Mouse (Mus musculus): ENCODE measurements around the gene Sept7.
A peak's percentile ranks its signal among the peaks of the same experiment; 100 is the strongest.
"Not testable (repeated sequence)": the region's sequence is repeated elsewhere in the genome, so short reads cannot be mapped to it uniquely, and the experiment has no call there.

The Sept7 gene

DNA sequence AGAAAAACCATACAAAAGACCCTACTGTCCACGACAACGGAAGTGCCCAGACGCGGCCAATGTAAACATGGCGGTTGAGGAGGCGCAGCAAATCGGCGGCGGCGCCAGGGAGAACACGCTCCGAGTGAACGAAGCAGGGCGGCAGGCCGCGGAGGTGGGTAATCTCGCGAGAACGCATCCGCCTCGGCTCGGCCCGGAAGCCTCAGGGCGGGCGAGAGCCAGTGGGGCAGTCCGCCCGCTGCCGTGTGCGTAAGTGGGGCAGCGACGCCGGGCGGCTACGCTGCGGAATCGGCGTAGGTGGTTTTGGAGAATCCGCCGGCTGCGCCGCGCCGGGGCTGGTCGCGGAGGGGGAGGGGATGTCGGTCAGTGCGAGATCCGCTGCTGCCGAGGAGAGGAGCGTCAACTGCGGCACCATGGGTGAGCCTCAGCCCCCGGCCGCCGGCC is at the start of gene Sept7:
Gene Sept7, plus strand, starts transcription at position 157 of the 444 bp plus-strand sequence.
- DNase-seq (ENCODE audit: low read depth, low spot score) = peak; percentile 95

GRCm38 (mm10) chr9:25208087-25208803 is 44.0 kb upstream of the Sept7 start:
- no peak for DNase-seq (ENCODE audit: low read depth, low spot score)

DNA sequence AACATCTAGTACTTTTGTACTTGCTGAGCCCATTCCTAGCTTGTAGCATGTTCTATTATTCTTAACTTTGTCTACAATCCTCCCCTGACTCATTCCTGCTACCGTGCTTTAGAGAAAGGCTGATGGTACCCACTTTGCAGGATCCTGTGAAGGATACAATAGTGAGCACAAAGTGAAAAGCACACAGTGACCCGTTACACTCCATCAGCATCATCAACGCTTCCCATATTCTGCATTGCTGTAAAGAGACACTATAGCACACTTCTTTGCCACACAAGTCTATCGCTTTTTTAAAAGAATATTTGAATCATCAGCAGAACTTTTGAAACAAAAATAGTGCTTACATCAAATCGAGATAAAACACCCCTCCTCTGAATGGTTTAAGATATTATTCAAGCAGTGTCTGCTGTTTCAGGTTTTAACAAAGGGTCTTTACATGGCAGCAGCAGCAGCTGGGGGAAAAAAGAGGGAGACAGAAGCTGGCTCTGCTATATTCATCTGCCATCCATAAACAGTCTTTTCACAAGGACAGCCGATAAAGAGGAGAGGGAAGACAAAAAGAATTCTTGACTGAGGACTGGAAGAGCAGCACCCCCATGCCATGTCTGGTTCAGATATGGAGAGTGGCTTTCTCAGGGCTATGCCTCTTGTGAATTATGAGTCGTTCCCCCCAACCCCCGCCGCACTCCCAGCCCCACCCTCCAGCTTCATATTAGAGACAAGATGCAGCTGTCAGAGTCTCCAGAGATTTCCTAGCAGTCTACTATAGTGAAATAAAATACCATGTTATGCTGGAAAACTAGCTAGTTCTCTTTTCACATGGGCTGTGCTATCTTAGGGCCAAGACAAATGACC is 39.7 kb upstream of the Sept7 start:
- no peak for DNase-seq (ENCODE audit: low read depth, low spot score)

GRCm38 (mm10) chr9:25213164-25213557 is 39.1 kb upstream of the Sept7 start:
- DNase-seq (ENCODE audit: low read depth, low spot score) = no peak

DNA sequence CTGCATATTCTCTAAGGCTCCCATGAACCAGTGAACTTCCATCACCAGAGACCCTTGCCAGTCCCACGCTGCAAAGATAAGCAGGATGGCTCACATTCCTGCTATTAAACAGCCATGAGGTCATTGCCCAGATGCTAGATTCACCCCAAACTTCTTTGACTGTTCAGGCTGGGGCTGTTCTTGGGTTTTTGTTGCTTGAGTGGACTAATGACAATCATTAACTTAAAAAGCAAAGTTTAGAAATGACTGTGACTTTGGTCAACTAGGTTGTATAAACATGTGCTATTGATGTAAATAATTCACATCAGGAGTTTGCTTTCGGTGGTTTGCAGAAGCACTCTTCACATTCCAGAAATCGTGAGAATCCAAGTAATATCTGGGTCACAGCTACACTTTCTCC is 36.8 kb upstream of the Sept7 start:
- DNase-seq (ENCODE audit: low read depth, low spot score) = no peak

- no peak for DNase-seq (ENCODE audit: low read depth, low spot score)
Observed at GRCm38 (mm10) chr9:25216210-25216609, 36.0 kb upstream of the Sept7 start.

- DNase-seq (ENCODE audit: low read depth, low spot score) = no peak
Observed at GRCm38 (mm10) chr9:25218954-25219353, 33.3 kb upstream of the Sept7 start.

DNA sequence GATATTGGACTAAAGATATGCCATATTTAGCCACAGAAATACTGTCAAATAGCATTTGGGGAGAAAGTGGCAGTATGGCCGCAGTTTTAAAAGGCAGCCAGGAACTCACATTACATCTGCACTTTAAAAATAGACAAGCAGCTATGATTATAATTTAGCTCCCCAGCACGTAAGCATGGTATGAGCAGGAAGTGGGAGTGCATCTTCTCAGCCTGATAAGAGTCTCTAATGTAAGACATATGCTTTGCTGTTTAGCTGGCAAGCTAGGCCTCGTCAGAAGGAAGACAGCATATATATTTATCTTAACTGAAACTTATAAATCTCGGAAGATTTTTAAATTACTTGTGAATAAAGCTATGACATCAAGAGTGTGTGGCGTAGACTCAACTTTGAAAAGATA is 32.4 kb upstream of the Sept7 start:
- no peak for DNase-seq (ENCODE audit: low read depth, low spot score)

DNA sequence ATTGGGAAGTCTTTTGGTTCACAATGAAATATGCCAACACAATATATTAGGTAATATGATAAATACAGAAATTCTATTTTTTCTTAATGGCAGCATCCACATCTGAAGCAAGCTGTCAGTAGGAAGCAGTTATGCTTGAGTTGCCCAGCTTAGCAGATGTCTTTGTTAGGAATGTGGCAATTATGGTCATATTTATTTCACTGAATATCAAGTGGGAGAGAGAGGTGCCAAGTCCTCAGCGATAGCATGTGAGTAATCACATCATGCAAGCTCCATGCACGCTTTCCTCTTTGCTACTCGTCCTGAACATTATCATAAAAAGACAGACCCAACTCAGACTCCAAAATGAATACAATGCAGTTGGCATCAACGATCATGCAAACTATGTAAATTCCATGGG is 27.3 kb upstream of the Sept7 start:
- no peak for DNase-seq (ENCODE audit: low read depth, low spot score)

DNA sequence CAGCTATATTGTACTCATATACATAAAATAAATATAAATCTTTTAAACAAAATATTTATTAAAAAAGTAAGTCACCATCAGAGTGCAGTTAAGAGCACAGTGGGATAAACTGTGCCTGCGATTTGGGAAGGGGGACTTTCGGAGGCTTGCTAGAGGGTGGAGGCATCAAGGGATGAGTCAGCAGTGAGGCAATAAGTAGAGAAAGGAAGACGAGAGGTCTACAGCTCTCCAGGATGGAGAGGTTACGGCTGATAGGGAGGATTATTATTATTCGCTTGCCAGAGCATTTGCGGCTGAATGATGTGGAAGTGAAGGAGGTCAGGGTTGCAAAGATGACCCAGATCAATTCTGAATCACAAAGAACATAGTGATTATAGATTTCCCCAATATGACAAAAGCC is 22.5 kb upstream of the Sept7 start:
- DNase-seq (ENCODE audit: low read depth, low spot score) = no peak

DNA sequence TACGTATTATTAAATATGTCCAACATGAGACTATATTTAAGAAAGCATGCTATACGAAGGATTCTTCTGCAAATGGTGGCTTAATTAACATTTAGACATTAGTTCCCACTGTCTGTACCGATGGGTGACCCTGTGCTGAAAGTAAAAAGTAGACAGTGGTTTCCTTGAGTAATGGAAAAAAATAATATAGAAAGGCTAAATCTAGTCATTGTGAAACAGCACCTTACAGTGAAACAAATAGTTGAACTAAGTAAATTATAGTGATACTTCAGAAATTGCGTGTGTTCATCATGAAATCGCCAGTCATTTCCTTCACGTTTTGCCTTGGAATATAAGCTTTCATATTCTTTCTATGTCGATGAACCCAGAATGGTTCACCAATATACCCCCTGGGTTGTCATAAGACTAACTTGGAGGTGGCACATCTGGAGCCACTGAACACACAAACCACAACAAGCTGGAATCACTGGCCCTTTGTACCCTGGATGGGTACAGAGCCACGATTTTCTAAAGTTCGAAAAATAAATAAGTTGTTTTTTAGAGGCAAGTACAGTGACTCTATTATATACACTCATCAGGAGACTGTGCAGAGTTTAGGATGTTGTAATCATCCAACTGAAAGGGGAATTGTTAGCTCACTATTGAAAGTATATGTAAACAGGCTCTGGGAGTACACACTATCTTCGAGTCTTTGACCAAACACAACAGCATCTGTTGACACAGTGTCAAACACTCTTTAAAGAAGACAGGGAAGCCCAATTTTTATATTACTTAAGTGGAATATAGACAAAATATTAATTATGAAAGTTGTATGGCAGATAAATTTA is 21.8 kb upstream of the Sept7 start:
- DNase-seq (ENCODE audit: low read depth, low spot score) = no peak

DNA sequence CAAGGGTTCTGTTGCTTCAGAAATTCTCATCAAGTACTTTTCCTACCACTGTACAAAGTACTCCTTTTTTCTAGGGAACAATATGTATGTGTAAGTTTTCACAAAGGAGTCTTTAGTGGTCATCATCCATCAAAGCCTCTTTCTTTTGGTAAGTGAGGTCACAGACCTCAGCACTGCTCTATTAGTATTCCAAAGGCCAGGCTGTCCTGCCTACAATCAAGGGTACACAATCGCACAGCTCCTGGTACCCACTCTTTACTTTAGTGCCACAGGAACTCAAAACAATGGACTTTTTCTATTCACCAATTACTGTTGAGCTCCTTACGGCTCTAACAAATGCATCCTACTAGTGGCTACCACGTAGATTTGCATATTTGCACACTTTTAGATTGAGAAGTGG is 11.2 kb upstream of the Sept7 start:
- no peak for DNase-seq (ENCODE audit: low read depth, low spot score)

- not testable (repeated sequence) for DNase-seq (ENCODE audit: low read depth, low spot score)
Observed at GRCm38 (mm10) chr9:25241783-25242182, 10.5 kb upstream of the Sept7 start.

- no peak for DNase-seq (ENCODE audit: low read depth, low spot score)
Observed at GRCm38 (mm10) chr9:25242266-25242665, 10.0 kb upstream of the Sept7 start.

DNA sequence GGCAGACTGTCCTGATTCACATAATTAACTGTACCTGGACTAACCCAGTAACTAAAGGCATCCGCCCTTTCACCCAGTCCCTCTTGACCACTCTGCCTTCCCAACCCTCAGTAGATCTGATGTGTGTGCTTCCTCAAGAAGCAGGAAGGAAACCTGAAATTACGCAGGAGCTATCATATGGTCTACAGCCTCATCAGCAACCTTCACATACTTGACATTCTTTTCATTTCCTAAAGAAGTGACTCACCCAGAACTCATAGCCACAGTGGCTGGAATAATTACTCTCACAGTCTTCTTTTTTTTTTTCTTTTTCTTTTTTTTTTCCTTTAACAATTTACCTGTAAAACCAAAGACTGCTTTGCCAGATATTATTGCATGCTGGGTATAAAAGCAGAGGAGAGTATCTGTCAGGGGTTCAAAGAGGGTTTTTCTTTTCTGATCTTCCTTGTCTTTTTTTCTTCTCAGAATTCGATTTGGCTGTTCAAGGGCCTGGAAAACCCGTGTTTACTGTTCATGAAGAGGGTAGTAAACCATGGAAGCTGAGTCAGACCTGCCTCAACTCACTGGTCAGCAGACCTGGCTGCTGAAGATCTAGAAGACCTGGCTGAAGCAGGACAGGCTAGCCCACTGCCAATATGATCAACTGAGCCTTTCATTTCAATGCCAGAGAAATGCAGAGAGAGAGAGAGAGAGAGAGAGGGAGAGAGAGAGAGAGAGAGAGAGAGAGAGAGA is 8.1 kb upstream of the Sept7 start:
- DNase-seq (ENCODE audit: low read depth, low spot score) = no peak

DNA sequence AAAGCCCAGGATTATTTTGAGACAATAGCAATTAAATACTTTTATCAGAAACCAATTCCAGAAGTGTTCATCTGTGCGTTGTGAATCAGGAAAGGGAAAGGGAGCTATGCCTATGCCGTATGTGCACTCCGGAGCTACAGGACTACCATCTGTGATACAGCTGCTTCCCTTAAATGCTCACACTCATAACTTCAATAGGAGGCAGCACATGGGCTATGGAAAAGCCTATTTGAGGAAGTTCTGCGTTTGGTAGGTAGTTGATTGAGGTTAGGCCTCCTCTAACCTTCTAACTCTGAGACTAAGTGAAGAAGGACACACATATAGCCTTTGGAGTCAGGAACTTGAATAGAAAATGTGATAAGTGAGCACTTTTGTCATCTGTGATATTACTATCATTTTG is 7.1 kb upstream of the Sept7 start:
- no peak for DNase-seq (ENCODE audit: low read depth, low spot score)

- no peak for DNase-seq (ENCODE audit: low read depth, low spot score)
Observed at GRCm38 (mm10) chr9:25246508-25246907, 5.7 kb upstream of the Sept7 start.

DNA sequence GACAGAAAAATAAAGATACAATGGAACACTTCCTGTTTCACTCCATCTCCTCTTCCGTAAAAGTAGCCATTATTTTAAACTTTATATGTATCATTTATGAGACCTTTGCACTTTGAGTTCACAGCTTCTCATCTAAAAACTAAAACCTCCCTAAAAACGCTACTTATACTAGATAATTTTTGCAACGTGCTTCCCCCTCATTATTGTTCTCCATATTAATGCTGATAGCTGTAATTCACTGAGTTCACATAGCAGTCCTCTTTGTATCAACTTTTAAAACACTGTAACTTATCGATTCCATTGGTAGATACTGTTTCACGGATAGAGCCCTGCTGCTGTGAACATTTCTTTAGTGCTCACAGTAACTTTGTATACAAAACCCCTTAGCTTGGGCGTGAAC is 1.1 kb upstream of the Sept7 start:
- no peak for DNase-seq (ENCODE audit: low read depth, low spot score)

- DNase-seq (ENCODE audit: low read depth, low spot score) = peak; percentile 84
Observed at GRCm38 (mm10) chr9:25251611-25252282, 492 bp upstream of the Sept7 start.

DNA sequence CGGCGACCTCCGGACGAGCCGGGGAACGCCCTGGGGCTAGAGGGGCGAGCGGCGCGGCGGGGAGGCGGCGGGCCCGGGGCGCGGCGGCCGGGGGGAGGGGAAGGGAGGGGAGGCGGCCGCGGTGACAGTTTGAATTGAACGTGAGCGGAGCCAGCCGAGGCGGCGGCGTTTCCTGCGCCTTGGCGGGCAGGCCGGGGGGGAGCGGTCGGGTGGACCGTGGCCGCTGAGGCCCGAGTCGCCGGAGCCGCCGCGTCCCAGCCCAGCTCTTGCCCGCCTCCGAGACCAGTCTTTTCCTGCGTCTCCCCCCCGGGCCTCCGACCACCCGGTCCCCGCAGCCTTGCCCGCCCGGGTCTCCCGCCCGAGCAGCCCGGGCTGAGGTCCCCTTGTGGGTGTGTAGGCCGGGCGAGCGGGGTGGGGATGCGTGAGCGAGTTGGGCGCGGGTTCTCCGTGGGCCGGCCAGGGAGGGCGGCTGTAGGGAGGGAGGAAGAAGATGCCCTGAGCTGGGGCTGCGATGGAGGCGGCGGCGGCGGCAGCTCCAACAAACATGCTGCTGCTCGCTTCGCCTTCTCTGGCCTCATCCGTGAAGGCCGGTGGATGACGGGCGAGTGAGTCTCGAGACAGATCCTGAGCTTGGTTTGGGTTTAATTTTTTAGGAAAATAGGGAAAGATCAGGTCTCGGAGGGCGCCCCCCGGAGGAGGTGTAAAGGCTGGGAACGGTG is 679 bp downstream of the Sept7 start:
- DNase-seq (ENCODE audit: low read depth, low spot score) = peak; percentile 10
